Mouse (Mus musculus) olfactory bulb, adult 2 months (tissue): Measurements from ENCODE around the gene Sytl3.

Experiments used
- CTCF ChIP-seq: fragments of 200-500 bp; IDR thresholded peaks from 2 replicates; pipeline ENCODE4 v1.5.1; 2012; ENCODE audit warnings: low read depth, mild to moderate bottlenecking, low read length, moderate library complexity; ENCODE audit not compliant: insufficient read depth
- POLR2A ChIP-seq: fragments of 200-500 bp; IDR thresholded peaks from 2 replicates; pipeline ENCODE4 v1.6.1; 2012; ENCODE audit warnings: mild to moderate bottlenecking, low read depth, low read length, moderate library complexity; ENCODE audit not compliant: insufficient read depth

DNA sequence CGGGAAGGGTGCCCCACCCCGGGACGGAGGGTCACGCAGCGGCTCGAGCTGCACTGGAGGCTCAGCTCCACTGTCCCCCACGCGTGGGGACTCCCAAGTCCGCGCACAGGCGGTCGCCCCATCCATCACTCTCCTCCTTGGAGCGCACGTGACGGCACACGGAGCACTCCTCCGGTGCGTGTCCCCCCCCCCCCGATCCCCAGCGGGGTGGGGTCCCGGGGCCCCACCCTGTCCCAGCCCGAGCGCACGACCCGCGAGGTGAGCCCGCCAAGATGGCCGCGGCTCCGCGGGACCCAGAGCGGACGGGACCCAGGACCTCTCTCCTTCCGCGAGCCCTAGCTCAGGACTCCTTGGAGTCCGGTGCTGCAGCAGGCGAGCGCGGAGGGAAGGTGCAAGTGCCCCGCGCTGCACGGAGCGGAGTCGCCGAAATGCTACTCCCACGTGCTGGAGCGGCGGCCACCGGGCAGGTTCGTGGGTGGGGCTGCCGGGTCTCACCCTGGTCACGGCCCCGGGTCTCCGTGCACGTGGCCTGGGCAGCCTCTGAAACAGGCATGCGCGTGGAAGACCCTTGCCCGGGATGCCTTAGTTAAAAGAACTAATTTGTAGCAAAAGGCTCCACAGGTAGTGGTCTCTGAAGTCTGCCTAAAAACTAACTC, 124.2 kb downstream of the Sytl3 start:
- TF ChIP-seq CTCF, result no peak
- TF ChIP-seq POLR2A, result no peak
